Mouse (Mus musculus): Measurements from ENCODE around the gene Catsperg1.

DNA sequence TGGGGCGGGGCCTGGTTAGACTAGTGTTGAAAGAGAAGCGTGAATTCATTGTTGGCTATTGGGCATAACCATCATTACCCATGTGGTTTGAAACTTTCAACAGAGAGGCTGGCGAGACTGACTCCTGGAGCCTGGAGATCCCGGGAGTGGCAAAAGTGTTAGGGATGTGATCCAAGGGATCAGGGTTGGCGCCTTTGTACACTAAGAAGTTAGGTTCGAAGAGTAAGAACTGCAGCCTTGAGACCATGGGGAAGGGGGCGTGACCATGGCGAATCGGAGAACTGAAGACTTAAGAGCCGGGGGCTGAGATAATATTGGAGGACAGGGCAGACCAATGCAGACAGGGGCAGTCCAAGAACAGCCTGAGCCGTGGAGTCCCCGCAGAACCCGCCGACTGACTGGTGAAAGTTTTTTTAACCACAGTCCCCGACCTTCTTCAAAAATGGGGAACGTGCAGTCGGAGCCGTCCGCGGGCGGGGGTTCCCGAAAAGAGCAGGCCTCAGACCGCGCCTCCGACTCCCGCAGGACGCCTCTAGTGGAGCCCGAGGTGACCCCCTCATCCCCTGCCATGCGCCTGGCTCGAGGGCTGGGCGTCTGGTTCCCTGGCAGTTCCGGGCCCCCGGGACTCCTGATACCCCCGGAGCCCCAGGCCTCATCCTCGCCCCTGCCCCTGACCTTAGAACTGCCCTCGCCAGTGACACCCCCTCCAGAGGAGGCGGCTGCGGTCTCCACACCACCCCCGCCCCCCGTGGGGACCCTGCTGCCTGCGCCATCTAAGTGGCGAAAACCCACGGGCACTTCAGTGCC is 42.9 kb downstream of the Catsperg1 start:
- TF ChIP-seq CTCF (IDR thresholded peaks at IDR 0.05; ENCODE audit: control insufficient read depth, insufficient read depth, low read length) (no peak), POLR2A (IDR thresholded peaks at IDR 0.05; ENCODE audit: borderline replicate concordance, control insufficient read depth, low read depth, low read length) (no peak)
